Mouse (Mus musculus): Measurements from ENCODE around the gene Bdkrb2. TPM values are rescaled to one million over a fixed set of nuclear protein-coding genes. Genes with fewer than 3 reads are reported as not detected.

Gene Bdkrb2
- total RNA-seq, 2 experiments from 2014 or later = 0.42 to 0.58 TPM

DNA sequence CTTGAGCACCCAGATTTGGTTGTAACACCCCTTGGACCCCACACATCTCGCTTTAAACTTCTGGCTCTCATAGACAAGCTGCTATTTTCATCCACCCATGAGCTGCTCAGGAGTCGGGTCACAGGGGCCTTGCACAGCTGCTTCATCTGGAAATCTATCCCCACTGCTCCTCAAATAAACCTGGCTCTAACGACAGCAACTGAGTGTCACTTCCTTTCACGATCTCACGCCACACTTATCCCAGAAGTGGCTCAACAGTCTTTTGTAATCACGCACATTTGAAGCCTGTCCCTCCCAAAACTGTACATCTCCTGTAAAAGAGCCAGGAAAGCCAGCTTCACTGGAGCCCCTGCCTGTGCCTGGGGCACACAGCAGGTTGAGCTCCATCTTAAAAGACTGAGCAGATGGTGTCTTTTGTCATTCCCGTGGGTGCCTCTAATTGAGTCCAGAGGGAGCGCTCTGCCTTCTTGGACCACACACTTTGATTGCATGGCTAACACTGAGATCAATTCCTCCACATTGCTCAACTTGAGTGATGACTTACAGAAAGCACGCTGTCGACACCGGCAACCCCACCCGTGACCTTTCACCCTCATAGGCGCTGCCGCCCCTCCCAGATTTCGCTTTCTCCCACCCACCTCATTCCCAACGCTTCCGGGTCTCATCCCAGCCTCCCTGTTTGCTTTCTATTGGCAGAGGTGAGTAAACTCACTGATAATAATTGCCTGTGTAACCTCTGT is 17.2 kb upstream of the Bdkrb2 start:
- intact Hi-C loops (cut with DNase I) = no loop called here
- DNase-seq = no peak

DNA sequence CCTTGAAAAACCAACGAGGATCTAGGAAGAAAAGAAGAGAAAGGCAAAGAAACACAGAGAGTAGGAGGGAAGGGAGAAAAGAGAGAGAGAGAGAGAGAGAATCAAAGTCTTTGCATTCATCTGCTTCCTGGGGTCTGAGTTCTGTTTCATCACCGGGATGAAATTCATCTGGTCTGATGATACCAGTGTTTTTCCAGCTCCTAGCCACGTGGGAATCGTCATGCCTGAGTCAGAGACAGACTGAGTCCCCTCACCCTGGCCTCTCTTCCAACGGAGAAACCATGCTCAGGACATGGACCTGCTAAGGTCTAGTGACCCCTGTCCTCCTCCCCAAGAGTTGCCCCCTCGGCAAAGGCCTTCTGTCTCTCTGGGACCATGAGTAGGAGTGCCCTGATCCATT is 16.5 kb upstream of the Bdkrb2 start:
- intact Hi-C loops (cut with DNase I) = no loop called here
- no peak for DNase-seq

DNA sequence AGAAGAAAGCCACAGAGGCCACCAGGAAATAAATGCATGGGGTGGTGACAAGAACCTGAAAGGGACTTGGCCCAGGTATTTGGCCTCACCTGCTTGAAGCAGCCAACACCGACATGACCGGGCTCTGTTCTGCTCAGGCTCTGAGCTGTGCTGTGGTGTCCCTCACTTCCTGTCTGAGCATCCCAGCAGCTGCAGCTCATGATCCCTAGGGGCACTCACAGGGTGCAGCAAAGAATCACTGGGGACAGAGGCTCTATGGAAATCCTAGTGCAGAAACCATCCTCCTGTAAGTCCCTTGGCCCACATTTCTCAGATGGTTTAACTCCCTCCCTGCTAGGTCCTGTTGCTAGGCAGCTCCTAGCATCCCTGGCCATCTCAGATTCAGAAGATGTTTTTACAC is 15.9 kb upstream of the Bdkrb2 start:
- DNase-seq = no peak

DNA sequence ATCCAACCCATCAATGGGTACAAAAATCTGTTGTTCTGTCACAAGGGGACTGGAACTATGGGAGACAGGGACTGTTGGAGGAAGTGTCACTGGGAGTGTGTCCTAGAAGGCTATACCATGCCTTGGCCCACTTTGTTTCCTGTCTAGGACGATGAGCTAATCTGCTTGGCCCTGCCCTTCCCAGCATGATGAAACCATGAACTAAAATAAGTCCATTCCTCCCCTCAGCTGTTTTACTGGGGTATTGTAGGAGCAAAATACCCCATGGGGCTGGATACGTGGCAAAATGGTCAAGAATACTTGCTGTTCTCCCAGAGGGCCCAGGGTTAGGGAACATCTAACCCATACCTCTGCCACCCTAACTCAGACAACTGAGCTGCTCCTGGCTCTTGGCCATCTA is 15.0 kb upstream of the Bdkrb2 start:
- no peak for DNase-seq
- intact Hi-C loops (cut with DNase I) = no loop called here

More for the DNA sequence above, 15.9 kb upstream of the Bdkrb2 start:
- intact Hi-C loops (cut with DNase I) = no loop called here

- intact Hi-C loops (cut with DNase I) = no loop called here
- DNase-seq = no peak
Measured at GRCm38 (mm10) chr12:105548881-105549280, 14.1 kb upstream of the Bdkrb2 start.

DNA sequence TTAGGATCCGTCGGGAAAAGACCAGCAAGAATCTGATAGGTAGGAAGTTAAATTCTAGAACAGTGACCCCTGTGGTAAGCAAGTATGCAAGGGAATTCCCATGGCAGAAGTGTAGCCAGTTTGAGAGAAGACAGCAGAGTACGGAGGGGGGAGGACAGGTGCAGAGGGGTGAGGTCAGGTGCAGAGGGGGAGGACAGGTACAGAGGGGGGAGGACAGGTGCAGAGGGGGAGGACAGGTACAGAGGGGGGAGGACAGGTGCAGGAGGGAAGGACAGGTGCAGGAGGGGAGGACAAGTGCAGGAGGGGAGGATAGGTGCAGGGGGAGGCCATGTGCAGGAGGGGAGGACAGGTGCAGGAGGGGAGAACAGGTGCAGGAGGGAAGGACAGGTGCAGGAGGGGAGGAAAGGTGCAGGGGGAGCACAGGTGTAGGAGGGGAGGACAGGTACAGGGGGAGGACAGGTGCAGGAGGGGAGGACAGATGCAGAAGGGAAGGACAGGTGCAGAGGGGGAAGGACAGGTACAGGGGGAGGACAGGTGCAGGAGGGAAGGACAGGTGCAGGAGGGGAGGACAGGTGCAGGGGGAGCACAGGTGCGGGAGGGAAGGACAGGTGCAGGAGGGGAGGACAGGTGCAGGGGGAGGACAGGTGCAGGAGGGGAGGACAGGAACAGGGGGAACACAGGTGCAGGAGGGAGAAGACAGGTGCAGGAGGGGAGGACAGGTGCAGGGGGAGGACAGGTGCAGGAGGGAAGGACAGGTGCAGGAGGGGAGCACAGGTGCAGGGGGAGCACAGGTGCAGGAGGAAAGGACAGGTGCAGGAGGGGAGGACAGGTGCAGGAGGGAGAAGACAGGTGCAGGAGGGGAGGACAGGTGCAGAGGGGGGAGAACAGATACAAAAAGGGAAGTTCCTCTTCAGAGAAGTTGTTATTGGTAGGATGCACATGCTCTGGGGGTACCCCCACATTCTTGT is 12.9 kb upstream of the Bdkrb2 start:
- intact Hi-C loops (cut with DNase I) = no loop called here

GRCm38 (mm10) chr12:105551551-105551989 is 11.5 kb upstream of the Bdkrb2 start:
- intact Hi-C loops (cut with DNase I) = no loop called here
- DNase-seq = peak; percentile 36

More for the DNA sequence above, 12.9 kb upstream of the Bdkrb2 start:
- no peak for DNase-seq

- DNase-seq = no peak
- intact Hi-C loops (cut with DNase I) = no loop called here
Measured at GRCm38 (mm10) chr12:105554151-105554772, 8.8 kb upstream of the Bdkrb2 start.

DNA sequence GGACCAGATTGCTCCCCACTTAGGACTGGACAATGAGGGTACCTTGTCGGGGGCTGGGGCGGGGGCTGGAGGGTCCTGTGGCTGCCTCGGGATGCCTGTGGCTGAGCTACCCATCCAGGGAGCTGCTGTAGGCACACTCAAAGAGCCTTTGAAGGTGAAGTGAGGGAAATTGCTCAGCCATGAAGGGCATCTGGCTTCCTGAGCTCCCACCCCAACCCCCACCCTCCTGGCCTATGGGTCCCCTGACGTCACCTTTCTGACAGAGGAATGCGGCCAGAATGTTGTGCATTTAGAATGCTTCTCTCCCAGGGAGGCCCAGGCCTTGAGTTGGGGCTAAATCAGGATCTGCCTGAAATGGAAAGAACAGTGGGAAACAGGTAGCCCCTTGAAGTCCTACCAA is 7.9 kb upstream of the Bdkrb2 start:
- intact Hi-C loops (cut with DNase I) = no loop called here
- no peak for DNase-seq

DNA sequence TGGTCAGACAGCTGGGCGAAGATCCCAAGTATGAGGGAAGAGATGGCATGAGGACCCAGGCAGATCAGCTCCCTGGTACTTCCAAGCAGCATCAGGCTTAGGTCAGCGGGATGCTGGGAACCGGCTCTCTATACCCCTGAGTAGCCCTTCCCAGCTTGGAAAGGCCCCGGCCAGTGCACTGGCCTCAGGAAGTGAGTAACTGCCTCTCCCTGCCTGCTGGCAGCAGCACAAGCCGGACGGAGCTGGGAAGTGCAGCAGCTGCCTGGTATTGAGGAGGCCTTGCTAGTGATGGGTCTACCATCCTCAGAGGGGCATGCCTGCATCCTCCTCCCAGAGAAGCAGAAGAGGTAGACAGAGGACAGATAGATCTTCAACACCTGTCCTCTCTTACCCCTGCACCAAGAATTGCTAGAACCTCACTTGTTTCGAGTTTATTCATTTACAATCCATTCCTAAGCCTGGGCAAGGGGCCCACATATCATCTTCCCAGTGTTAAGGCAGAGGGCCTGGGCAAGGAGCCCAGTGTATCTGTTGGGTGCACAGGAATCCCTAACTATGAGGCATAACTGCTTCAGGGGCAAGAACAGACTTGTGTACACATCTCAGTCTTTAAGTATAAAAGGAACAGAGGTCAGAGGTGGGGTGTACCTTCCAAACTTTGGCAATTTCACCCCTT is 5.6 kb upstream of the Bdkrb2 start:
- intact Hi-C loops (cut with DNase I) = no loop called here
- peak; percentile 50 for DNase-seq

- intact Hi-C loops (cut with DNase I) = no loop called here
- no peak for DNase-seq
Measured at GRCm38 (mm10) chr12:105561007-105561534, 2.0 kb upstream of the Bdkrb2 start.

- no peak for DNase-seq
- intact Hi-C loops (cut with DNase I) = no loop called here
Measured at GRCm38 (mm10) chr12:105562056-105562820, 788 bp upstream of the Bdkrb2 start.

- intact Hi-C loops (cut with DNase I) = no loop called here
- no peak for DNase-seq
Measured at GRCm38 (mm10) chr12:105563726-105564275, 775 bp downstream of the Bdkrb2 start.

DNA sequence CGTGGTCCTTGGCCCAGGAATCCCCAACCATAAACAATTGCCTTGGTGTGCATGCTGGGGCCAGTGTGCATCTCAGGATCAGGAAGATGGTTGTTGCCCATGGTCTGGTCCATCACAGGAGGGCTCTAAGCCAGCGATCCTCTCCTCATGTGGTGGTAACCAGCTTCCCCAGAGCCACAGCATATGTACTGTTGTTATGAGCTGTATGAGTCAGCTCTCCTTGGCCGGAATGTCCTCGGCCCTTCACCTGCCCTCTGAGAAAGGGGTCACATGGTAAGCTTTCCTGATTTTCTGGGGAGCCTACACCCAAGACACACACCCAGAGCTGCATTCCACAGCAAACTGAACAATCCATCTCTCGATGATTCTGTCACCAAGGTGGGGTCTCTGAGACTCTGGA is 2.2 kb downstream of the Bdkrb2 start:
- intact Hi-C loops (cut with DNase I) = no loop called here
- DNase-seq = no peak

- intact Hi-C loops (cut with DNase I) = no loop called here
- no peak for DNase-seq
Measured at GRCm38 (mm10) chr12:105571867-105572266, 8.8 kb downstream of the Bdkrb2 start.

- no peak for DNase-seq
- intact Hi-C loops (cut with DNase I) = no loop called here
Measured at GRCm38 (mm10) chr12:105572622-105573021, 9.6 kb downstream of the Bdkrb2 start.

DNA sequence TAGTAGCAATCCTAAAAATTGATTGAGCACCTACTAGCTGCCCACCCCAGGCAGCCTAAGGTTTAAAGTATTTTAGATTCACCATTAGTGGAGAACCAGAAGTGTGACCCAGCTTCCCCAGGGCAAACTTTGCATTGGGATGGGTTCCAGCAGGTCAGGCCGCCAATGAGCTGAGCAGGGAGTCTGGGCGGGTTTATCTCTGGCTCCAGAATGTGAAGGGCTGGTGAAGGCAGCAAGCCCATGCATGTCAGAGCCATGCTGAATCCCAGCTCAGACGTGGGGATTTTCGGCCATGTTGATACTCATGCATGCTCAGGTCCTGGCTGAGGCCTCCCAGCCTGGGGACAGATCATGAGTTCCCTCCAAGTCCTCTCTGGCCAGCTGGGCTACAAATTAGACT is 11.3 kb downstream of the Bdkrb2 start:
- intact Hi-C loops (cut with DNase I) = no loop called here

GRCm38 (mm10) chr12:105580490-105580889 is 17.5 kb downstream of the Bdkrb2 start:
- intact Hi-C loops (cut with DNase I) = no loop called here
- no peak for DNase-seq

More for the DNA sequence above, 11.3 kb downstream of the Bdkrb2 start:
- no peak for DNase-seq

- intact Hi-C loops (cut with DNase I) = no loop called here
- no peak for DNase-seq
Measured at GRCm38 (mm10) chr12:105582486-105582885, 19.5 kb downstream of the Bdkrb2 start.
